Mouse (Mus musculus): ENCODE data around the gene Gprin3. TPM values are rescaled to one million over a fixed set of nuclear protein-coding genes. Genes with fewer than 3 reads are reported as not detected.

The Gprin3 gene
- 0.29 and 0.36 TPM in 2 replicates for polyA plus RNA-seq (2012; rRNA removed)

DNA sequence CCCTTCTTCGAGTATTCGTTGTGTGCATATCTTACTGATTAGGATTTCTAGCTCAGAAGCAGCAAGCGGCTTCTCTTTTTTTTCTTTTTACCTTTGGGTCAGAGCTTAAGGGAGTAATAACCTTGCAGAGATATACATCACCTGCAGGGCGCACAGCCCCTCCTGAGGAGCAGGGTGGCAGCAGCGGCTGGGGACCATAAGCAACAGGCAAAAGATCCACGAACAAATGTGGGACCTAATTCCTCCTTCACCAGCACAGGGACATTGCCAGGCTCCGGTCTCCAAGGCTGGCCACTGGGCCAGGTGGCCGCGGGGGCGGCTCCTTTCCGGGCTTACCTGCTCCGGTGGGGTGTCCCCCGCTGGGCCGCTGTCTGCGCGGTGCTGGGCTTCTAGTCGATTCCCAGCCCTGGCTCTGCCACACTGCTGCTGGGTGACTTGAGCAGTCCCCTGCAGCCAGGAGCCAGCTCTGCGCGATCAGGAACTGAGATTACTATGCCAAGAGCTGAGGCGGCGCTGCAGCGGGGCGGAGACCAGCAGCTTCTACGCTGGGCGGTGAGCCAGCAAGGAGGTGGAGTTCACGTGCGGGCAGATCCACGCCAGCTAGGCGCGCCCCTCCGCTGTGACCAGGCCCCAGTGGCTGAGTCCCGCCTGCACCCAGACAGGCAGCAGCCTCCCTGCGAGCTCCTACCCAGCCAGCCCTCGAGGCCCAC lies at the start of gene Gprin3:
Gene Gprin3, minus strand, starts transcription at position 471 of the 710 bp plus-strand sequence.

Other genes with a start within 250 kb of the Gprin3 start
- 4.1 and 5.4 TPM in 2 replicates for gene Tigd2, start 217.4 kb downstream of the Gprin3 start, polyA plus RNA-seq (2012; rRNA removed)